Mouse (Mus musculus) G1E (cell line): ENCODE measurements around the gene Trpv1. TPM values are rescaled to one million over a fixed set of nuclear protein-coding genes. Genes with fewer than 3 reads are reported as not detected.

ENCODE experiments used
- ATAC-seq: 2 replicates; pipeline ENCODE4 v1.8.0; 2016; ENCODE audit warnings: mild to moderate bottlenecking; ENCODE audit not compliant: insufficient number of reproducible peaks, poor library complexity, low FRiP score, severe bottlenecking; ENCODE audit errors: extremely low read depth
- DNase-seq: peaks from one replicate; pipeline ENCODE4 v3.0.0; 2012; ENCODE audit warnings: low spot score
- H3K27me3 ChIP-seq: 2 replicates; pipeline ENCODE4 v1.6.1; 2012; ENCODE audit warnings: mild to moderate bottlenecking, low read length, inconsistent platforms; ENCODE audit not compliant: insufficient read depth
- H3K36me3 ChIP-seq: replicated peaks from 2 replicates; pipeline ENCODE3; 2012; ENCODE audit warnings: mild to moderate bottlenecking, inconsistent platforms
- H3K4me1 ChIP-seq: 2 replicates; pipeline ENCODE4 v1.6.1; 2012; ENCODE audit warnings: low read depth, low read length, inconsistent platforms, mixed read lengths; ENCODE audit not compliant: insufficient read depth
- H3K4me3 ChIP-seq: 2 replicates; pipeline ENCODE4 v1.5.1; 2012; ENCODE audit warnings: low read depth, mild to moderate bottlenecking, inconsistent platforms, low read length, moderate library complexity, mixed read lengths
- H3K9me3 ChIP-seq: replicated peaks from 2 replicates; pipeline ENCODE4 v1.6.1; 2012; ENCODE audit warnings: inconsistent platforms
- CTCF ChIP-seq: IDR thresholded peaks from 2 replicates; pipeline ENCODE4 v1.5.1; 2012; ENCODE audit warnings: low read depth, low read length, inconsistent platforms, mixed read lengths
- GATA1 ChIP-seq: IDR thresholded peaks from 2 replicates; pipeline ENCODE4 v1.6.1; 2012; ENCODE audit warnings: borderline replicate concordance, low read length, inconsistent platforms, mixed read lengths
- GATA2 ChIP-seq: IDR thresholded peaks from 2 replicates; pipeline ENCODE4 v1.6.1; 2012; ENCODE audit warnings: low read depth, low read length, inconsistent platforms, borderline replicate concordance
- POLR2AphosphoS5 ChIP-seq: IDR thresholded peaks from 2 replicates; pipeline ENCODE4 v1.6.1; 2012; ENCODE audit warnings: low read depth, low read length, inconsistent platforms; ENCODE audit not compliant: insufficient replicate concordance
- TAL1 ChIP-seq: conservative IDR thresholded peaks from 2 replicates; pipeline ENCODE4 v1.6.1; 2012; ENCODE audit warnings: low read depth, low read length, inconsistent platforms, mixed read lengths
- polyA plus RNA-seq: library from polyadenylated mRNA; stranded (reverse); fragments of >175 nt; gene quantifications from 2 replicates; pipeline ENCODE4 v1.2.3, GENCODE M21; 2012
- total RNA-seq, 2 experiments: library from RNA; stranded (forward) in 1 of 2; stranded (reverse) in 1 of 2; fragments of 200-1000 nt in 1 of 2; fragments of >200 nt in 1 of 2; fragmentation: Nextera tagmentation in 1 of 2; gene quantifications; 2 replicates each; pipeline ENCODE4 v1.2.3; 2014 to 2017

Trpv1 gene
- total and polyA plus RNA-seq, 3 experiments, result not detected

GRCm38 (mm10) chr11:73213956-73214355 lies 20.1 kb upstream of the Trpv1 start:
- no peaks in the 10 kb centered on the region for H3K9me3 ChIP-seq
- peaks cover 2% of the 10 kb centered on the region for H3K27me3 ChIP-seq
- H3K36me3 ChIP-seq, result peaks cover 2% of the 10 kb centered on the region
- DNase-seq, result no peak
- H3K4me1 ChIP-seq, result no peaks in the 10 kb centered on the region
- no peak for ATAC-seq
- H3K4me3 ChIP-seq, result no peak overlapping the region
- TF ChIP-seq POLR2AphosphoS5 (no peak), GATA2 (no peak), CTCF (no peak), TAL1 (no peak), GATA1 (no peak)

- ATAC-seq, result no peak
- TF ChIP-seq TAL1 (no peak), GATA2 (no peak), POLR2AphosphoS5 (no peak), CTCF (no peak; the same call in 1 of the 2 replicates), GATA1 (no peak)
- Histone ChIP-seq H3K36me3 (no peaks in the 10 kb centered on the region), H3K4me3 (no peak overlapping the region), H3K27me3 (peaks cover 2% of the 10 kb centered on the region), H3K9me3 (no peaks in the 10 kb centered on the region), H3K4me1 (no peaks in the 10 kb centered on the region; the same call in 1 of the 2 replicates)
- DNase-seq, result no peak
Observed at GRCm38 (mm10) chr11:73219671-73220070, 14.4 kb upstream of the Trpv1 start.

GRCm38 (mm10) chr11:73220651-73221050 lies 13.4 kb upstream of the Trpv1 start:
- no peaks in the 10 kb centered on the region for H3K36me3 ChIP-seq
- no peak for TF ChIP-seq POLR2AphosphoS5
- no peak for TF ChIP-seq GATA2
- no peak for TF ChIP-seq GATA1
- H3K4me3 ChIP-seq, result no peak overlapping the region
- DNase-seq (no peak), ATAC-seq (no peak)
- H3K9me3 ChIP-seq, result no peaks in the 10 kb centered on the region
- no peaks in the 10 kb centered on the region; the same call in 1 of the 2 replicates for H3K4me1 ChIP-seq
- H3K27me3 ChIP-seq, result no peaks in the 10 kb centered on the region; the same call in none of the 2 replicates

- no peak for DNase-seq
- Histone ChIP-seq H3K27me3 (no peaks in the 10 kb centered on the region; the same call in 1 of the 2 replicates), H3K4me3 (no peak overlapping the region), H3K36me3 (no peaks in the 10 kb centered on the region), H3K4me1 (no peaks in the 10 kb centered on the region; the same call in 1 of the 2 replicates), H3K9me3 (no peaks in the 10 kb centered on the region)
- TF ChIP-seq GATA2, result no peak
- no peak for TF ChIP-seq TAL1
- TF ChIP-seq POLR2AphosphoS5, result no peak
- no peak for TF ChIP-seq GATA1
- no peak for TF ChIP-seq CTCF
- ATAC-seq, result no peak; the same call in 1 of the 2 replicates
Observed at GRCm38 (mm10) chr11:73222846-73223245, 11.2 kb upstream of the Trpv1 start.

GRCm38 (mm10) chr11:73223966-73224365 lies 10.1 kb upstream of the Trpv1 start:
- Histone ChIP-seq H3K9me3 (no peaks in the 10 kb centered on the region), H3K4me1 (no peaks in the 10 kb centered on the region; the same call in 1 of the 2 replicates), H3K27me3 (no peaks in the 10 kb centered on the region; the same call in 1 of the 2 replicates), H3K4me3 (no peak overlapping the region), H3K36me3 (no peaks in the 10 kb centered on the region)
- DNase-seq (no peak), ATAC-seq (peak; percentile 40; the same call in 1 of the 2 replicates)
- TF ChIP-seq GATA2 (no peak), CTCF (no peak), POLR2AphosphoS5 (no peak), TAL1 (no peak), GATA1 (no peak)

- TF ChIP-seq CTCF (no peak), TAL1 (no peak), GATA2 (no peak), GATA1 (no peak), POLR2AphosphoS5 (no peak)
- H3K36me3 ChIP-seq, result no peaks in the 10 kb centered on the region
- DNase-seq (no peak), ATAC-seq (no peak)
- H3K4me3 ChIP-seq, result no peak overlapping the region
- H3K27me3 ChIP-seq, result no peaks in the 10 kb centered on the region; the same call in 1 of the 2 replicates
- no peaks in the 10 kb centered on the region; the same call in 1 of the 2 replicates for H3K4me1 ChIP-seq
- H3K9me3 ChIP-seq, result no peaks in the 10 kb centered on the region
Observed at GRCm38 (mm10) chr11:73225856-73226255, 8.2 kb upstream of the Trpv1 start.
